Mouse (Mus musculus): ENCODE results near the gene Gm8220.
"Not testable (repeated sequence)": the region's sequence is repeated elsewhere in the genome, so short reads cannot be mapped to it uniquely, and the experiment has no call there.

Gm8220 gene

DNA sequence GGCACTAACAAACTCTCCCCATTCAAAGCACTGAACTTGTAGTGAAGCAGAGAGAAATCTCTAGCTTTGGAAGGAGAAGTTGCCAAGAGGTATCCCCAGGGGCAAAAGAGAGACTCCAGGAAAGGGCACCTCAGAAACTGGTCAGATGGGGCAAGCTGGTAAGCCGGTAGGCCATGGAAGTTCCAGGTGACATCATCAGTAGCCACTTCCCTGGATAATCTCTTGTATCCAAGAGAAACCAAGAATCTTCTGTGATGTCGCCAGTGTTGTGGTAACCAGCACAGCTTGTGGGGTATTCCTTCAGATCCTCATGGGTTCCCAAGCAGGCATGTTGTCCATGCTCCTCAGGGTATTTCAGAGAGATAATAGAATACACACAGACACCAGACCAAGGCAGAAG, at the start of gene Gm8220:
Gene Gm8220 (plus strand): TSS at position 301 of the 400 bp plus-strand sequence.
- not testable (repeated sequence) for DNase-seq (ENCODE audit: low spot score in 2 of 2)

- no peak for DNase-seq (ENCODE audit: low spot score in 2 of 2)
Measured at GRCm38 (mm10) chr14:44248039-44248438, 37.3 kb upstream of the Gm8220 start.

- not testable (repeated sequence) for DNase-seq (ENCODE audit: low spot score in 2 of 2)
Measured at GRCm38 (mm10) chr14:44312049-44312448, 26.7 kb downstream of the Gm8220 start.

- DNase-seq (ENCODE audit: low spot score in 2 of 2) = not testable (repeated sequence)
Measured at GRCm38 (mm10) chr14:44338484-44338883, 53.1 kb downstream of the Gm8220 start, which contains the start of gene Gm5930. Gm5930 (minus strand) TSS chr14:44338584.
